Mouse (Mus musculus): ENCODE measurements around the gene Arhgap45.
A peak's percentile ranks its signal among the peaks of the same experiment; 100 is the strongest.

Arhgap45 gene

GRCm38 (mm10) chr10:80051618-80052373 is 35.3 kb downstream of the Arhgap45 start:
- no peak for TF ChIP-seq GATA4 (IDR thresholded peaks at IDR 0.05; ENCODE audit: insufficient replicate concordance, low read length)

DNA sequence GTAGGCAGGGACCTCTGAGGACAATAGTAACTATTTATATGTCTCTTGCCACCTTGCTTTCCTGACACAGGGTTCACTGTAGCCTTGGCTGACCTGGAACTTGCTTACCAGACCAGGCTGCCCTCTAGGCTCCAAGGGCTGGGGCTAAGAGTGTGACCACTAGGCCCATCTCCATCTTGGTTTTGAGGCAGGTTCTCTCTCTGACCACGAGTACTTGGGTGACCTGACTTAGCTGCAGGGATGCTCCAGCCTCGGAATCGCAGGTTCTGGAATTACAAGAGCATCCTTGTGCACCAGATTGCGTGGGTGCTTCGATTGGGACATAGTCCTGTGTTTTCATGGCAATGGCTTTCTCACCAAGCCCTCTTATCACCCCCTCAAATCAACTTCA is 35.9 kb downstream of the Arhgap45 start:
- peak; percentile 45; the same call in 1 of the 2 replicates for TF ChIP-seq GATA4 (IDR thresholded peaks at IDR 0.05; ENCODE audit: insufficient replicate concordance, low read length)

GRCm38 (mm10) chr10:80053259-80053780 is 36.9 kb downstream of the Arhgap45 start:
- TF ChIP-seq GATA4 (IDR thresholded peaks at IDR 0.05; ENCODE audit: insufficient replicate concordance, low read length): peak; percentile 83; the same call in 1 of the 2 replicates

DNA sequence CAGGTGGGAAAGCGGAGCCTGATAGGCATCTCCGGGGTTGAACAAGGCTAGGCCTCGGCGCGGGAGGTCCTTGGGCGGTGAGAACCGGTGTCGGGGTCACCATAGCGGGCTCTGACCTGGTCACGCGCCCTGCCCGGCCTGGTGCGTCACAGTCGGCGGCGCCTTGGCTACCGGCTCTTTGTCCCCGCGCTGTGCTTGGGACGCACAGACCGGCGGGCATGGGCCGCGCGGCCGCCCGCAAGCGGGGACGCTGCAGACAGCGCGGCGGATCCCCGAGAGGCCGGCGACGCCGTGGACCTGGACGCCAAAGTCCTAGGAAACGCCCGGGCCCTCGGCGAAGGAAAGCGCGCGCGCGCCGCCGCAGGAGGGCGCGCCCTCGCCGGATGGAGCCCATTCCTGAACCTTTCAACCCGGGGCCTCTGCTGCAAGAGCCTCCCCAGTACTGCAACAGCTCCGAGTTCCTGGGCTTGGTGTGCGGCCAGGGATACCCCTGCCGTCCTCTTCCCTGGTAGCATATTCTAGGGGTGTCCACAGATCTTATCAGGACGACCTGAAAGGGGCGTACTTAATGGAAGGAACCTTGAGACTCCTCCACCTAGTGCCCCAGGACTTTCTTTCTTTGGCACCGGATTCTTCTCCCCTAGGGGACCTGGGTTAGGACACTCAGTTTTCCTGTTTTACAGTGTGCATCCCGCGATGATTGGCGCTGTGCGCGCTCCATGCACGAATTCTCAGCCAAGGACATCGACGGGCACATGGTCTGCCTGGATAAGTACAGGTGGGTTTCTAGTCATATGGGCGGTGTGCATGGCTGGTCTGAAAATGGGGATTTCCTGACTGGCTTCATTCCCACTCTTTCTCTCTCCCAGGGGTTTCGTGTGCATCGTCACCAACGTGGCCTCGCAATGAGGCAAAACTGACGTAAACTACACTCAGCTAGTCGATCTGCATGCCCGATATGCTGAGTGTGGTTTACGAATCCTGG is 37.7 kb downstream of the Arhgap45 start:
- TF ChIP-seq GATA4 (IDR thresholded peaks at IDR 0.05; ENCODE audit: insufficient replicate concordance, low read length): no peak

- no peak for TF ChIP-seq GATA4 (IDR thresholded peaks at IDR 0.05; ENCODE audit: insufficient replicate concordance, low read length)
These were observed 38.9 kb downstream of the Arhgap45 start for GRCm38 (mm10) chr10:80055364-80055763.

DNA sequence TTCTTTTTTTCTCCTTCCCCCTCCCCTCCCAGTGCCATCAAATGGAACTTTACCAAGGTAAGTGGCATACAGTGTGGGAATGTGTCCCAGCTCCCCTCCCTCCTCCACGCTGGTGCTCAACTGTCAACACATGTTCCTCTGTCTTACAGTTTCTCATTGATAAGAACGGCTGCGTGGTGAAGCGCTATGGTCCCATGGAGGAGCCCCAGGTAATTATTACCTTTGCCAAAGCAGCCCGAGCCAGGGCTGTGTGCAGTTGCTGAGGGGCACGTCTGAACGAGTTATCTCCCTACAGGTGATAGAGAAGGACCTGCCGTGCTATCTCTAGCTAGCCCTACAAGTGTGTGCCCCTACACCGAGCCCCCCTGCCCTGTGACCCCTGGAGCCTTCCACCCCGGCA is 39.4 kb downstream of the Arhgap45 start:
- no peak for TF ChIP-seq GATA4 (IDR thresholded peaks at IDR 0.05; ENCODE audit: insufficient replicate concordance, low read length)

DNA sequence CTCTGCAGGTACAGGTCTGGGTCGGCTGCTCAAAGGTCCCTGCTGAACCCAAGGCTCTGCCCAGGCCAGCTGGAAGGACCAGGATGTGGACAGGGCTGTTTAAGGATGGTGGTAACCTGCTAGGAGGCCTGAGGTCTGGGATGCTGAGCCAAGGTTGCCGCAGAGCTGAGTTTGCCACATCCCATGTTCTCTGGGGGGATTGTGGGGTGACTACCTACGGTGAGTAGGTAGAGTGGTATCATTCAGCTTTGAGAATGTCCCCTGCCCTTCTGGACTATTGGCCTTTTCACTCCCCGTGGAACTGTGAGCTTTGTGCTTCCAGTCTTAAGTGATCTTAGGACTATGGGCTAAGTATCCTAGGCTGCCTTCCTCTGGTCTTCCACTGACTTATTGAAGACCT is 40.1 kb downstream of the Arhgap45 start:
- TF ChIP-seq GATA4 (IDR thresholded peaks at IDR 0.05; ENCODE audit: insufficient replicate concordance, low read length): no peak

- no peak for TF ChIP-seq GATA4 (IDR thresholded peaks at IDR 0.05; ENCODE audit: insufficient replicate concordance, low read length)
These were observed 40.7 kb downstream of the Arhgap45 start for GRCm38 (mm10) chr10:80056976-80057682.

DNA sequence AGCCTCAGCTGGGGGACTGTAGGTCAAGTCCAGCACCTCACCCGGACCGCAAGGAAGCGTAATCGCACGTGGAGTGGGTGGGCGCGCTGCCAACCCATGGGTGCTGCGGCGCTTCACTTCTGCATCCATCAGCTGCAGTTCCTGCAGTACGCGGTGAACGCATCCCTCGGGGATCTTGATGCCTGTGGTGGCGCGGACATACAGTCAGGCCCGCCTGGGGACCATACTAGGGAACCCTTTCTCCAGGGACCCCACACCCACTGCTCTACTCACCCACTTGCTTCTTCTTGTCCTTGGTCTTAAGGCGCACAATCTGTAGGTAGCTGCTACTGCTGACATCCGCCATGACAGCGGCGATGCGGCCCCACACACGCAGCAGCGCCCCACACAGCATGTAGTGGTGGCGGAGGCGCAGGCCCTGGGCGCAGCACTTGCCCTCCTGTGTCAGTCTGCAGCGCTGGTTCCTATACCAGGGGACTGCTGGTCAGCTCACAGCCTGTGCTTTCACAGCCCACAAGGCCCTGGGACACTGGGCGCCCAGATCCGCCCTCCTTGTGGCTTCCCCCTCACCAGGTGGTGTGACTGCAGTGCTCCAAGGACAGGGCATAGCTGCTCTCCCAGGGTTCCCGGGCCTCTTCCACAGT is 41.4 kb downstream of the Arhgap45 start:
- TF ChIP-seq GATA4 (IDR thresholded peaks at IDR 0.05; ENCODE audit: insufficient replicate concordance, low read length): no peak

DNA sequence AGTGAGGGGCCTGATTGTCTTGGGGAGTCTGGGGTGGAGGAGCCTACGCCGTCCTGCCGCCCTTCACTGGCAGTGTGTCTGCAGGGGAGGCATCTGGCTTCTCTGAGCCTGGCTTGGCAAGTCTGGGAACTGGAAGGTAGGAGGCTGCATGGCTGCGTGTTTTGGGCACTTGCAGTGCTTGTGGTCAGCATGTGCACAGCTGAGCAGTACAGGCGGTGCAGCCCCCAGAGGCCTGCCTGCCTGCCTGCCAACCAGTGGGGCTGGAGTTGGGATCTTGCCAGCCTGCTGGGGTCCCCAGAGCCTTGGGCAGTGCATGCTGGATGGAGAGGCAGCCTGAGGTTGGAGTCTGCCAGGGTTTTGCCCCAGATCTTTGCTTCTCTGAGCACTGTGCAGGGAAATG is 46.7 kb downstream of the Arhgap45 start:
- no peak for TF ChIP-seq GATA4 (IDR thresholded peaks at IDR 0.05; ENCODE audit: insufficient replicate concordance, low read length)

DNA sequence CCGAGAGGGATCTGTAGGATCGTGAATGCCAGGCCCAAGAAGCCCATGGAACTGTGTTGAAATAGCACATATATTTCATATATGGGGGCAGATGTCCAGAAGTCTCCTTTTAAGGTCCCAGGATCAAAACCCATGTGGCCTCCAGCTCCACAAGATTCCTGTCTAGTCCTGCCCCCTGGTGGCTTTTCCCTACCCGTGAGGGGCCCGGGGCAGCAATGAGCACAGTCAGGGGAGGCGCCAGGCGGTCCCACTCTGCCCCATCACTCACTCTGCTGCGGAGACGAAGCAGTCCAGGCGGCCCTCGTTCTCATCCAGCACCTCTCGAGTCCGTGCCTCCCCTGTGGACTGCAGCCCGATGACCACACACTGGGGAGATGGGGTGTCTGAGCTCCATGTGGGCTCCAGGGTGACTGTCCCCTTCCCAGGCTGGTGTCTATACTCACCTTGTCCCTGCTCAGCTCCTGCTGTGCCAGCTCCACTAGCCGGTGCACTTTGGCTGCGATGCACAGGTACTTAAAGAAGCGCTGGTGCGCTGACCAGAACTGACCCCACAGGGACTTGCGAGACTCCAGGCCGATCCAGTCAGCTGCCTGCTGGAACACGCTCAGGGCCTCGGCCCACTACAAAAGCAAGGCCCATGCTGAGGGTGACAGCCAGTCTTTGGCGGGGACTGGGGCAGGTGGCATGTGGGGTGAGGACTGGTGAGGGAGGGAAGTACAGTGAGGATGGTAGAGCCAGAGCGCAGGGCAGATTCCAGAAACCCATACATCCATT is 47.6 kb downstream of the Arhgap45 start:
- no peak for TF ChIP-seq GATA4 (IDR thresholded peaks at IDR 0.05; ENCODE audit: insufficient replicate concordance, low read length)

DNA sequence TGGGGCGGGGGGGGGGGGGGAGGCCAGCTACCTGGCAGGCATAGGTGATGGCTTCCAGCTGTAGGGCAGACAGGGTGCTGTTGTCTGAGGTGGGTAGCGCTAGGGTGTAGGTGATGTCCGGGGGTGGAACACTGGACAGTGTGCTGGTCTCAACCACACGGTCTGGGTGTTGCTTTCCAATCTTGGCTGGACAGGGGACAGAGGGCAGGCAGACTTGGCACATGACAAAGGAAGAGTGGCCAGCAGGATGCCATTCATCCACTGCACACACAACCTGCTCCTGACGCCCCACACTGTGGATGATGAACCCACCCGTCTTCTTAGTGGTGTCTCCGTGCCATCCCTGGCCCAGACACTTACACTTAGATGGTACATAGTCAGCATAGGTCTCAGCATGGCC is 52.8 kb downstream of the Arhgap45 start:
- TF ChIP-seq GATA4 (IDR thresholded peaks at IDR 0.05; ENCODE audit: insufficient replicate concordance, low read length): no peak

GRCm38 (mm10) chr10:80069948-80070450 is 53.5 kb downstream of the Arhgap45 start:
- no peak for TF ChIP-seq GATA4 (IDR thresholded peaks at IDR 0.05; ENCODE audit: insufficient replicate concordance, low read length)
